Mouse (Mus musculus) bone marrow, adult 2 months (tissue): ENCODE measurements around the gene Cacnb3.

Source experiments
- CTCF ChIP-seq: fragments of 200-500 bp; IDR thresholded peaks from 2 replicates; pipeline ENCODE4 v1.5.1; 2011; ENCODE audit warnings: low read length, control low read depth; ENCODE audit not compliant: control insufficient read depth, insufficient read depth
- POLR2A ChIP-seq: fragments of 200-500 bp; IDR thresholded peaks from 2 replicates; pipeline ENCODE4 v1.6.1; 2011; ENCODE audit warnings: low read depth, mild to moderate bottlenecking, control low read depth, low read length, borderline replicate concordance; ENCODE audit not compliant: control insufficient read depth

DNA sequence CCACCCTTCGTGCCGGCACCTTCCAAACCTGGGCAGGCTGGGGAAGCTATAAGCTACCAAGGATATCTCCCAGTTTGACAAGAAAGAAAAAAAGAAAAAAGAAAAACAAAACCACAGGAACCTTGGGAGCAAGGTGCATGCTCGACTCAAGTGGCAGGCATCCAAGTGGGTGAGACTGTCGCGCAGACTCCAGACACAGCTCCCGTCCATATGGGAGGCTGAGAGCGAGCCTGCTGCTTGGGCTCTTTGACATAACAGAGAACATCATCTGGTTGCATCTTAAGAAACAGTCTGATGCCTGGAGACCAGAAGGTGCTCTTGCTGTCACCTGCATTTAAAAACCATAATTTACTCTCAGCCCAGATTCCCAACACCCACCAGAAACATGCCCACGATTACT lies 48.2 kb upstream of the Cacnb3 start:
- TF ChIP-seq POLR2A (no peak), CTCF (no peak)
